Mouse (Mus musculus): ENCODE measurements around the gene Nek7. TPM values are rescaled to one million over a fixed set of nuclear protein-coding genes. Genes with fewer than 3 reads are reported as not detected.

Nek7 gene
- polyA plus RNA-seq, 1 experiment from 2014 or later = 24.3 TPM

GRCm38 (mm10) chr1:138518235-138518634 is 101.7 kb downstream of the Nek7 start:
- no peak overlapping the region for H3K9ac ChIP-seq (replicated peaks; ENCODE audit: low read length)
- ATAC-seq (ENCODE audit: low FRiP score, low TSS enrichment) = no peak; the same call in 1 of the 2 replicates
- peaks cover 16% of the 10 kb centered on the region for H3K4me1 ChIP-seq (ENCODE audit: control insufficient read depth, insufficient read depth, low read length)
- no peaks in the 10 kb centered on the region for H3K9me3 ChIP-seq (ENCODE audit: control insufficient read depth, low read length)
- H3K4me3 ChIP-seq (replicated peaks; ENCODE audit: low read depth, low read length) = no peak overlapping the region
- H3K27ac ChIP-seq (replicated peaks; ENCODE audit: low read depth, low read length) = no peak overlapping the region
- H3K4me2 ChIP-seq (ENCODE audit: low read length) = no peak overlapping the region
- H3K36me3 ChIP-seq (ENCODE audit: control insufficient read depth, insufficient read depth, low read length) = no peaks in the 10 kb centered on the region
- no peaks in the 10 kb centered on the region for H3K27me3 ChIP-seq (ENCODE audit: control insufficient read depth, insufficient read depth, low read length)
- DNase-seq = peak; percentile 65
- 46% methylated on average over 5 of the region's 5 CpGs for WGBS

- H3K9me3 ChIP-seq (ENCODE audit: control insufficient read depth, low read length) = no peaks in the 10 kb centered on the region
These were observed 102.4 kb downstream of the Nek7 start for GRCm38 (mm10) chr1:138517360-138518099.

GRCm38 (mm10) chr1:138516946-138517345 is 103.0 kb downstream of the Nek7 start:
- no peak overlapping the region for H3K9ac ChIP-seq (replicated peaks; ENCODE audit: low read length)

More at GRCm38 (mm10) chr1:138517360-138518099, 102.4 kb downstream of the Nek7 start:
- Histone ChIP-seq H3K27me3 (ENCODE audit: control insufficient read depth, insufficient read depth, low read length) (no peaks in the 10 kb centered on the region), H3K4me2 (ENCODE audit: low read length) (no peak overlapping the region), H3K4me3 (replicated peaks; ENCODE audit: low read depth, low read length) (no peak overlapping the region), H3K4me1 (ENCODE audit: control insufficient read depth, insufficient read depth, low read length) (peaks cover 14% of the 10 kb centered on the region), H3K27ac (replicated peaks; ENCODE audit: low read depth, low read length) (no peak overlapping the region), H3K36me3 (ENCODE audit: control insufficient read depth, insufficient read depth, low read length) (no peaks in the 10 kb centered on the region), H3K9ac (replicated peaks; ENCODE audit: low read length) (no peak overlapping the region)
- WGBS = 64% methylated on average over 6 of the region's 6 CpGs
- ATAC-seq (ENCODE audit: low FRiP score, low TSS enrichment) (no peak), DNase-seq (no peak)

DNA sequence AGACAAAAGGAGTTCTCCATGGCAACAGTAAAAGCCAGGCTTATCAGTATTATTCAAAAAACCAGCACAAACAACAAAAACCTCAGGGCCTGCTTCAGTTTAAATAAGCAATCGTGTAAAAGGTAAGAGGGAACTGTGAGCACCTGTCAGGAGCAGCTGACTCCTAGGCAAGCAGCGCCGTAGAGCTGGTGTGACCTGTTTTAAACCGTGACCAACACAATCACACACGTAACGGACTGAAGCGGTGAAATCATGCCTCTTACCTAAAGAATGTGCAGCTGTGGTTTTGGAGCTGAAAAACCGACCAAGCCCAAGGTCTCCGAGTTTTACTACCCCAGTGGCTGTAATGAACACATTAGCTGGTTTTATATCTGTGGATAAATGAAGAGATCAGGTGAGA is 104.6 kb downstream of the Nek7 start:
- 54% methylated on average over 9 of the region's 9 CpGs for WGBS
- H3K27ac ChIP-seq (replicated peaks; ENCODE audit: low read depth, low read length) = peak overlapping the region; percentile 10; the same call in 1 of the 2 replicates
- H3K9ac ChIP-seq (replicated peaks; ENCODE audit: low read length) = no peak overlapping the region
- H3K4me2 ChIP-seq (ENCODE audit: low read length) = no peak overlapping the region
- no peak for ATAC-seq (ENCODE audit: low FRiP score, low TSS enrichment)
- DNase-seq = peak; percentile 50
- no peaks in the 10 kb centered on the region for H3K9me3 ChIP-seq (ENCODE audit: control insufficient read depth, low read length)
- H3K27me3 ChIP-seq (ENCODE audit: control insufficient read depth, insufficient read depth, low read length) = no peaks in the 10 kb centered on the region
- H3K4me1 ChIP-seq (ENCODE audit: control insufficient read depth, insufficient read depth, low read length) = peaks cover 14% of the 10 kb centered on the region
- no peak overlapping the region for H3K4me3 ChIP-seq (replicated peaks; ENCODE audit: low read depth, low read length)
- no peaks in the 10 kb centered on the region for H3K36me3 ChIP-seq (ENCODE audit: control insufficient read depth, insufficient read depth, low read length)

More at GRCm38 (mm10) chr1:138516946-138517345, 103.0 kb downstream of the Nek7 start:
- Histone ChIP-seq H3K27me3 (ENCODE audit: control insufficient read depth, insufficient read depth, low read length) (no peaks in the 10 kb centered on the region), H3K4me2 (ENCODE audit: low read length) (no peak overlapping the region), H3K27ac (replicated peaks; ENCODE audit: low read depth, low read length) (no peak overlapping the region), H3K36me3 (ENCODE audit: control insufficient read depth, insufficient read depth, low read length) (no peaks in the 10 kb centered on the region), H3K4me1 (ENCODE audit: control insufficient read depth, insufficient read depth, low read length) (peaks cover 14% of the 10 kb centered on the region), H3K9me3 (ENCODE audit: control insufficient read depth, low read length) (no peaks in the 10 kb centered on the region), H3K4me3 (replicated peaks; ENCODE audit: low read depth, low read length) (no peak overlapping the region)
- ATAC-seq (ENCODE audit: low FRiP score, low TSS enrichment) = no peak
- WGBS = 81% methylated on average over 2 of the region's 2 CpGs
- DNase-seq = no peak

- Histone ChIP-seq H3K27ac (replicated peaks; ENCODE audit: low read depth, low read length) (no peak overlapping the region), H3K4me3 (replicated peaks; ENCODE audit: low read depth, low read length) (no peak overlapping the region), H3K36me3 (ENCODE audit: control insufficient read depth, insufficient read depth, low read length) (no peaks in the 10 kb centered on the region), H3K4me2 (ENCODE audit: low read length) (no peak overlapping the region), H3K9ac (replicated peaks; ENCODE audit: low read length) (no peak overlapping the region), H3K27me3 (ENCODE audit: control insufficient read depth, insufficient read depth, low read length) (no peaks in the 10 kb centered on the region), H3K4me1 (ENCODE audit: control insufficient read depth, insufficient read depth, low read length) (peaks cover 14% of the 10 kb centered on the region), H3K9me3 (ENCODE audit: control insufficient read depth, low read length) (no peaks in the 10 kb centered on the region)
- 92% methylated on average over 4 of the region's 4 CpGs for WGBS
- no peak for ATAC-seq (ENCODE audit: low FRiP score, low TSS enrichment)
- no peak for DNase-seq
These were observed 106.0 kb downstream of the Nek7 start for GRCm38 (mm10) chr1:138513982-138514381.

DNA sequence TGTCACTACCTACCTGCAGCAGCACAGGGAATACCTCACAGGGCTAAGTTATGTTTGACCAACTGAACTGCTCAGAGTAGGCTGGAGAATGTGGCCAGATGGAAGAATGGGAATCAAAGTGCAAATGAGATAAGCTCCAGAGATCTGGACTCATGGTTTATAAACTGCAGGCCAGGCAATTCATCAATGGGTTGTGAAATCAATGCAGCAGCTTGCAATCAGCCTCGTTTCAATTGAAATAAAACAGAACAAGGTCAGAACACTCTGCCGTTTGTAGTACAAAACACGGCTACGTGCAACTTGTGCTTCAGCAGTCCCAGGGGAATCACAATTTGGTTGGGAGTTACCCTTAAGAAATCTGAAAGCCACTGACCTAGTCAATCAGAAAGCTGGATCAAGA is 109.4 kb downstream of the Nek7 start:
- Histone ChIP-seq H3K27ac (replicated peaks; ENCODE audit: low read depth, low read length) (no peak overlapping the region), H3K9ac (replicated peaks; ENCODE audit: low read length) (no peak overlapping the region), H3K9me3 (ENCODE audit: control insufficient read depth, low read length) (no peaks in the 10 kb centered on the region), H3K4me1 (ENCODE audit: control insufficient read depth, insufficient read depth, low read length) (peaks cover 13% of the 10 kb centered on the region), H3K4me2 (ENCODE audit: low read length) (no peak overlapping the region), H3K4me3 (replicated peaks; ENCODE audit: low read depth, low read length) (no peak overlapping the region), H3K36me3 (ENCODE audit: control insufficient read depth, insufficient read depth, low read length) (no peaks in the 10 kb centered on the region), H3K27me3 (ENCODE audit: control insufficient read depth, insufficient read depth, low read length) (no peaks in the 10 kb centered on the region)
- DNase-seq = no peak
- no peak for ATAC-seq (ENCODE audit: low FRiP score, low TSS enrichment)
- 67% methylated on average over 4 of the region's 4 CpGs for WGBS

- H3K36me3 ChIP-seq (ENCODE audit: control insufficient read depth, insufficient read depth, low read length) = no peaks in the 10 kb centered on the region
- no peak overlapping the region for H3K4me2 ChIP-seq (ENCODE audit: low read length)
- H3K27me3 ChIP-seq (ENCODE audit: control insufficient read depth, insufficient read depth, low read length) = no peaks in the 10 kb centered on the region
- H3K4me1 ChIP-seq (ENCODE audit: control insufficient read depth, insufficient read depth, low read length) = peaks cover 20% of the 10 kb centered on the region
- no peak overlapping the region for H3K9ac ChIP-seq (replicated peaks; ENCODE audit: low read length)
- H3K4me3 ChIP-seq (replicated peaks; ENCODE audit: low read depth, low read length) = no peak overlapping the region
- no peak for ATAC-seq (ENCODE audit: low FRiP score, low TSS enrichment)
- no peaks in the 10 kb centered on the region for H3K9me3 ChIP-seq (ENCODE audit: control insufficient read depth, low read length)
- DNase-seq = no peak
- H3K27ac ChIP-seq (replicated peaks; ENCODE audit: low read depth, low read length) = no peak overlapping the region
- WGBS = 79% methylated on average over 13 of the region's 13 CpGs
These were observed 112.4 kb downstream of the Nek7 start for GRCm38 (mm10) chr1:138507446-138508043.

DNA sequence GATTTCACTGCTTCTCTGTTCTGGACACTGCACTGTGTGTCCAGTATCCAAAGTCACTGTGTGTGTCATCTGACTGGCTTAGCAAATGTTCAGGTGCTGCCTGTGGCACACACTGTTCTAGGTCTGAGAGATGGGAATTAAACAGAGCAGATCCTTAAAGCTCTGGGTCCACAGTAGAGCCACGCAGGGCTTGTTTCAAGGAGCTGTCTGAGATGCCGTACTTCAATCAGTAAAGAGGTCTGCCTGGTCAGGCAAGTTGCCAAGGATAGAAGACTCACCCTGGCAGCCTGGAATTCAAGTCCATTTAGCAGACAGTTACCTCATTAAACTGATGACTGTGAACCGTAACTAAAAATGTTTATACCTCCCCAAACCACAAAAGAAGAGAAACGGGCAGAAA is 112.9 kb downstream of the Nek7 start:
- Histone ChIP-seq H3K4me2 (ENCODE audit: low read length) (no peak overlapping the region), H3K27me3 (ENCODE audit: control insufficient read depth, insufficient read depth, low read length) (no peaks in the 10 kb centered on the region), H3K9ac (replicated peaks; ENCODE audit: low read length) (no peak overlapping the region), H3K9me3 (ENCODE audit: control insufficient read depth, low read length) (no peaks in the 10 kb centered on the region), H3K36me3 (ENCODE audit: control insufficient read depth, insufficient read depth, low read length) (no peaks in the 10 kb centered on the region), H3K4me1 (ENCODE audit: control insufficient read depth, insufficient read depth, low read length) (peaks cover 20% of the 10 kb centered on the region), H3K27ac (replicated peaks; ENCODE audit: low read depth, low read length) (no peak overlapping the region), H3K4me3 (replicated peaks; ENCODE audit: low read depth, low read length) (no peak overlapping the region)
- DNase-seq (peak; percentile 44), ATAC-seq (ENCODE audit: low FRiP score, low TSS enrichment) (no peak)
- WGBS = 36% methylated on average over 4 of the region's 4 CpGs

DNA sequence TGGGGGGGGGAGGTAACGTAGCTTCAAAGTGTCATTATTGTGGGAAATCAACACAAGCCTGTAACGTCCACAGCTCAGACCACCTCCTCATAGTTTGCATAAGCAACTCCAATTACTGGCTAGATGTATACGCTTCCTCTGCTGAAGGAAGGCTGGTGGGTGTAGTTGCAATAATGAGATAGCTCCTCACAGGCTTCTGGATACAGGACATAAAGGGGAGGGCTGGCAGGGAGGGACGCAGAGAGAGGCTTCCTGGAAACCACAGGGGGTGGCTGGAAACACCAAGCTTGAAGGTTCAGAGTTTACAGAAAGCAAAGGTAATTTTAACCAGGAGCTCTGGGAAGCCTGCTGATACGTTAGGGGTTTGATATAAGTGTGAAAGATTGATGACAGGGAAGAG is 115.7 kb downstream of the Nek7 start:
- Histone ChIP-seq H3K4me1 (ENCODE audit: control insufficient read depth, insufficient read depth, low read length) (peaks cover 39% of the 10 kb centered on the region), H3K9me3 (ENCODE audit: control insufficient read depth, low read length) (no peaks in the 10 kb centered on the region), H3K27me3 (ENCODE audit: control insufficient read depth, insufficient read depth, low read length) (no peaks in the 10 kb centered on the region), H3K36me3 (ENCODE audit: control insufficient read depth, insufficient read depth, low read length) (no peaks in the 10 kb centered on the region), H3K27ac (replicated peaks; ENCODE audit: low read depth, low read length) (peak overlapping the region; percentile 63), H3K4me3 (replicated peaks; ENCODE audit: low read depth, low read length) (no peak overlapping the region), H3K9ac (replicated peaks; ENCODE audit: low read length) (no peak overlapping the region), H3K4me2 (ENCODE audit: low read length) (peak overlapping the region; percentile 13; the same call in 1 of the 2 replicates)
- DNase-seq = no peak
- 35% methylated on average over 5 of the region's 5 CpGs for WGBS
- no peak for ATAC-seq (ENCODE audit: low FRiP score, low TSS enrichment)

All from midbrain, embryonic 14.5 days (tissue).